Mouse (Mus musculus): ENCODE data around the gene Klk1b3.
"Not testable (repeated sequence)": the region's sequence is repeated elsewhere in the genome, so short reads cannot be mapped to it uniquely, and the experiment has no call there.

The Klk1b3 gene

GRCm38 (mm10) chr7:44197891-44198290 is at the start of gene Klk1b3:
Gene Klk1b3 (plus strand): TSS chr7:44198191.
- no peak for DNase-seq (ENCODE audit: low spot score)

- DNase-seq (ENCODE audit: low spot score): no peak
Measured at GRCm38 (mm10) chr7:44179299-44180045, 18.5 kb upstream of the Klk1b3 start.

GRCm38 (mm10) chr7:44186516-44186915 is 11.5 kb upstream of the Klk1b3 start:
- DNase-seq (ENCODE audit: low spot score): not testable (repeated sequence)

DNA sequence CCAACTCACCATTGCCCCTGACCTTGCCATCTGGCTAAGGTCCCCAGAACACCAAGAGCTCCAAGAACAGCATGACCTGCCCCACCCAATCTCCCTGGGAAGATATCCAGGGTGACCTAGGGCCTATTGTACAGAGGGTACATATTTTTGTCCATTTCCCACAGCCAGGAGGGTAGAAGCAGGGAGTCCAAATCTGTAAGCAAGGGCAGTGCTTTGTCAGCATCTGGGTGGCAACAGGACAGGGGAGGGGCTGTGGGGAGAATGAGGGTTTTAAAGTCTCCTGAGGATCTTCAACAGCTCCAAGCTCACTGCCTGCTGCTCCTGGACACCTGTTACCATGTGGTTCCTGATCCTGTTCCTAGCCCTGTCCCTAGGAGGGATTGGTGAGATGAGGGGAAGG is 10.1 kb upstream of the Klk1b3 start, which contains the start of gene Klk1b24:
Gene Klk1b24 (plus strand): TSS at position 301 of the 400 bp plus-strand sequence.
- DNase-seq (ENCODE audit: low spot score): not testable (repeated sequence)

DNA sequence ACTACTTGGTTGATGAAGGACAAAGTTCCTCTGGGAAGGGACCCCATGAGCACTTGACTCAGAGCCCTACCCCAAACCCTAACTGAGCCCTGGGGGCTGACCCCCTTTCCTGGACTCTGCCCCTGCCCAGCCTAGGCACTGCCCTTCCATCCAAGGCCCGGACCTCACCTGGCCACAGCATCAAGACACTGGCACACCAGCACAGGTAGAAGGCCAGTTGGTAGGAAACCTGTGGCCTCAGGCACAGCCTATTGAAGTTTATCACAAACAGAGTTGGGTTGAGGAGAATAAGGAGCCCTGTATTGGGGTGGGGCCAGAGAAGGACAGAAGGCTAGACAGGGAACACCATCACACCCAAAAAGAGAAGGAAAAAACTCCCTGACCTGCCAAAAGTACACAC is 4.5 kb upstream of the Klk1b3 start:
- not testable (repeated sequence) for DNase-seq (ENCODE audit: low spot score)

DNA sequence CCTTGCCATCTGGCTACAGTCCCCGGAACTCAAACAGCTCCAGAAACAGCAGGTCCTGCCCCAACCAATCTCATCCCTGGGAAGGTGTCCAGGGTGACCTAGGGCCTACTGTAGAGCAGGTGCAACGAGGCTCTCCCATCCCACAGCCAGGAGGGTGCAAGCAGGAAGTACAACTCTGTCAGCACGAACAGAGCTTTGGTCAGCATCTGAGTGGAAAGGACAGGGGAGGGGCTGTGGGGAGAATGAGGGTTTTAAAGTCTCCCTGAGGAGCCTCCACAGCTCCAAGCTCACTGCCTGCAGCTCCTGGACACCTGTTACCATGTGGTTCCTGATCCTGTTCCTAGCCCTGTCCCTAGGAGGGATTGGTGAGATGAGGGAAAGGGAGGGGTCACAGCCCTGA is 9.1 kb downstream of the Klk1b3 start, which contains the start of gene Klk1b4:
Gene Klk1b4 (plus strand): TSS at position 301 of the 400 bp plus-strand sequence.
- not testable (repeated sequence) for DNase-seq (ENCODE audit: low spot score)

- DNase-seq (ENCODE audit: low spot score): no peak
Measured at GRCm38 (mm10) chr7:44208307-44208706, 10.3 kb downstream of the Klk1b3 start.

DNA sequence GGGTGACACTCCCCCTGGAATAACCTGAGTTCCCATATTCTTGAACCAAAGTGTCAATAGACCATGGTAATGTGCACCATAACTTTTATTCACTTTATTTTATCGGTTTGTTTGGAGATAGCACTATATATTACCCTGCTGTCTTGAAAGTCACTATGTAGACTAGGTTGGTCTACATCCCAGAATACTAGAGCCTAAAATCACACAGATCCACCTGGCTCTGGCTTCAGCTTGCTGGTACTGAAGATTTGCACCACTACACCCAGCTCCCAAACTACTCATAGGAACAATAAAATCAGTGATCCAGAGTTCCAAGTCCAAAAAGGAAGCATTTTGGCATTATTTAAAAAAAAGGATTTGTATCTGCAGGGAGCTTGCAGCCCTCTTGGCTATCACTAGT is 17.7 kb downstream of the Klk1b3 start, which contains the start of gene Klk1b5:
Gene Klk1b5 (plus strand): TSS at position 301 of the 400 bp plus-strand sequence.
- DNase-seq (ENCODE audit: low spot score): no peak

GRCm38 (mm10) chr7:44221601-44222000 is 23.6 kb downstream of the Klk1b3 start:
- DNase-seq (ENCODE audit: low spot score): not testable (repeated sequence)

GRCm38 (mm10) chr7:44222335-44222734 is 24.3 kb downstream of the Klk1b3 start:
- DNase-seq (ENCODE audit: low spot score): not testable (repeated sequence)

DNA sequence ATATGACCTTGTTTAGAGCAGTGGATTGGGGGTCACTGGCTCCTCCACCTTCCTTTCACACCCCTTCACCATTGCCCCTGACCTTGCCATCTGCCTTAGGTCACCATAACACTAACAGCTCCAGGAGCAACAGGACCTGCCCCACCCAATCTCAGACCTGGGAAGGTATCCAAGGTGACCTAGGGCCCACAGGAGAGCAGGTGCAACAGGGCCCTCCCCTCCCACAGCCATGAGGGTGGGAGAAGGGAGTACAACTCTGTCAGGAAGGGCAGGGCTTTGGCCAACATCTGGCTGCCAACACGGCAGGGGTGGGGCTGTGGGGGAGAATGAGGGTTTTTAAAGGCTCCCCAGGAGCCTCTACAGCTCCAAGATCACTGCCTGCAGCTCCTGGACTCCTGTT is 27.1 kb downstream of the Klk1b3 start, which contains the start of gene Klk1:
Gene Klk1 (plus strand): TSS at position 285 of the 400 bp plus-strand sequence.
- no peak for DNase-seq (ENCODE audit: low spot score)

GRCm38 (mm10) chr7:44235909-44236308 is 37.9 kb downstream of the Klk1b3 start, which contains the start of gene Gm36864:
Gene Gm36864 (plus strand): TSS chr7:44236177.
- DNase-seq (ENCODE audit: low spot score): no peak

- DNase-seq (ENCODE audit: low spot score): no peak
Measured at GRCm38 (mm10) chr7:44239913-44240312, 41.9 kb downstream of the Klk1b3 start.

DNA sequence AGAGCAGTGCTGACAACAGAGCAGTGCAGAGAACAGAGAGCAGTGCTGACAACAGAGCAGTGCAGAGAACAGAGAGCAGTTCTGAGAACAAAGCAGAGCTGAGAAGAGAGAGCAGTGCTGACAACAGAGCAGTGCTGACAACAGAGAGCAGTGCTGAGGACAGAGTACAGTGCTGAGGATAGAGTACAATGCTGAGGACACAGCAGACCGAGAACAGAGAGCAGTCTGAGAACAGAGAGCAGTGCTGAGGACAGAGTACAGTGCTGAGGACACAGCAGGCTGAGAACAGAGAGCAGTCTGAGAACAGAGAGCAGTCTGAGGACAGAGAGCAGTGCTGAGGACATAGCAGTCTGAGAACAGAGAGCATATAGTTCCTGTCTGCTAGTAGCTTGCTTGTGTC is 42.7 kb downstream of the Klk1b3 start:
- DNase-seq (ENCODE audit: low spot score): no peak

DNA sequence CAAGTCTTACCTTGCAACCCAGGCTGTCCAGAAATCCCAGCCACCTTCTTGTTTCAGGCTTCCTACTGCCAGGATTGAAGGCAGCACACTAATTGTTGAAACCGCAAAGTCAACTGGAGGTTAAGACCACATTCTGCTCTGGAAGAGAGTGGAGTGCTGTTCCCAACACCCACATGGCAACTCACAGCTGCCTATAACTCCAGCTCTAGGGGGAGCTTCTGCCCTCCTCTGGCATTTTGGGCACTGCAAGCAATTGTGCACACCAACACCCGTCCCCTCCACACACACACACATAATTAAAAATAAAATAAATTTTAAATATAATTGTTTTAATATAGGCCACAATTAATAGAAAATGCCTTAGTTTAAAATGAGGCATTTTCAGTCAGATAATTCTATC is 43.2 kb downstream of the Klk1b3 start:
- no peak for DNase-seq (ENCODE audit: low spot score)

GRCm38 (mm10) chr7:44244080-44244479 is 46.1 kb downstream of the Klk1b3 start:
- DNase-seq (ENCODE audit: low spot score): no peak

- DNase-seq (ENCODE audit: low spot score): peak; percentile 91
Measured at GRCm38 (mm10) chr7:44246055-44246983, 48.3 kb downstream of the Klk1b3 start, which contains the start of the genes 1700028J19Rik and 2410002F23Rik. Gene 1700028J19Rik (minus strand): TSS chr7:44246695. Gene 2410002F23Rik (plus strand): TSS chr7:44246722.

DNA sequence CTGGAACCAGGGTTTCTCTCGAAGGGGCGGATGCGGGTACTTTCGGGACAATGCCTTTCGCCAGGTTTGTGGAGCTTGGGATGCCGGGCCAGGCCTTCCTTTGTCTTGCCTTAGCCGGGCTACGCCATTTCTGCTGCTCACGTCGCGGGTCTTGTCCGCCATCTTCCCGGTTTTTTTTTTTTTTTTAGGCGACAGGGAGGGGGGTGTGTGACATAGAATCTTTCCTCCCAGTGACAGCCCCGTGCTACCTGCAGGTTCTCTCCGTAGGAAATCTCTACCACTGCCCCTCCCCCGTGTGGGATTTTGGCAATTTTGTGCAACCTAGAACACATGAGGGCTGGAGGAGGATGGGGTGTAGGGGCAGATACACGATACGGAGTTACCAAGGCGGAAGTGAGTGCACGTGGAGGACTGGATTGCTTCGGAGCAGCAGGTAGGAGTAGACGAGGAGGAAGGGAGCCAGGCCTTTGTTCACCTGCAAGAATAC is 49.0 kb downstream of the Klk1b3 start:
- peak; percentile 71 for DNase-seq (ENCODE audit: low spot score)

DNA sequence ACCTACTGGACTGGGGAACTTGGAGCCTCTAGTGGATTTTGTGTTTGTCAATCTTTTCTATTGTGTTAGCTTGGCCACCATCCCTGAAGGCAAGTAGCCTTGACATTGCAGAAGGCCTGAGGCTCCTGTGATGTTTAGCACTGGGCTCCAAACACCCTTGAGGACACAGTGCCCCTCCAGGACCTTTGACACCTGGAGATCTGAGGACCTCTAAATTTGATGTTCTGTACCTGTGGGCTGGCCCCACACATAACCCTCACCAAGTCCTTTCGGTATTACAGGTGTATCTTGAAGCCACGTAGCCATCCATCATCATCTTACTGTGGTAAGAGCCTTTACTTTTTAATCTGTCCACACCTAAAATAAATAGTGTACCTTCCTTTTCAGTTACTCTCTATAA is 50.0 kb downstream of the Klk1b3 start:
- no peak for DNase-seq (ENCODE audit: low spot score)

DNA sequence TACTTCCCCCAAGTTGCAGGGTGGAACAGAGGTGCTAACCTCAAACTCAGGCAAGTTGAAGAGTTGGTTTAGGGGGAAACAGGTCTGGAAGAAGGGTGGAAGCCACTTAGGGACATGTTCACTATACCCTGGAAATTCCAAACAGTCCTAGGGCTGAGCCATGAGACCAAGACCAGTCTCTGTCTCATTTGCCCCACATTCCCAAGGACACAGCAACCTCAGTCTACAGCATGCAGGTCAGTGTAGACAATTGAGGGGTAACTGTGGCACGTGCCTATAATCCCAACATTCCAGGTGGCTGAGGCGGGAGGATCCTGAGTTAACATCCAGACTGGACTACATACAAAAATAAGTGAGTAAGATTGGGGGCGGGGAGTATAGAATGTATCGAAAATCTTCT is 51.3 kb downstream of the Klk1b3 start:
- no peak for DNase-seq (ENCODE audit: low spot score)

- not testable (repeated sequence) for DNase-seq (ENCODE audit: low spot score)
Measured at GRCm38 (mm10) chr7:44250732-44251275, 52.8 kb downstream of the Klk1b3 start.
